Mouse (Mus musculus) liver, adult 2 months (tissue): ENCODE data around the gene Hsh2d. TPM values are rescaled to one million over a fixed set of nuclear protein-coding genes. Genes with fewer than 3 reads are reported as not detected.
A peak's percentile ranks its signal among the peaks of the same experiment; 100 is the strongest.

Experiments
- DNase-seq: peaks from one replicate; pipeline ENCODE4 v3.0.0-alpha.2; 2011; ENCODE audit warnings: low read depth, low spot score; ENCODE audit errors: extremely low read depth
- H3K27ac ChIP-seq: fragments of 200-500 bp; replicated peaks from 2 replicates; pipeline ENCODE4 v1.5.1; 2012; ENCODE audit warnings: low read depth, mild to moderate bottlenecking, control low read depth, inconsistent platforms, low read length; ENCODE audit not compliant: insufficient read depth
- H3K27me3 ChIP-seq: fragments of 200-500 bp; 2 replicates; pipeline ENCODE4 v1.6.1; 2012; ENCODE audit warnings: mild to moderate bottlenecking, moderate library complexity, low read length, inconsistent platforms; ENCODE audit not compliant: control insufficient read depth, insufficient read depth
- H3K36me3 ChIP-seq: fragments of 200-500 bp; 2 replicates; pipeline ENCODE4 v1.6.1; 2012; ENCODE audit warnings: low read length, inconsistent platforms; ENCODE audit not compliant: control insufficient read depth, insufficient read depth
- H3K4me1 ChIP-seq: fragments of 200-500 bp; 2 replicates; pipeline ENCODE4 v1.6.1; 2011; ENCODE audit warnings: low read length; ENCODE audit not compliant: control insufficient read depth, insufficient read depth
- H3K4me3 ChIP-seq: fragments of 200-500 bp; 2 replicates; pipeline ENCODE4 v1.5.1; 2011; ENCODE audit warnings: low read depth, mild to moderate bottlenecking, control low read depth, low read length, moderate library complexity; ENCODE audit not compliant: insufficient read depth
- H3K79me2 ChIP-seq: fragments of 200-500 bp; 2 replicates; pipeline ENCODE4 v1.6.1; 2012; ENCODE audit warnings: inconsistent platforms, mild to moderate bottlenecking, low read length, moderate library complexity; ENCODE audit not compliant: control insufficient read depth, insufficient read depth
- H3K9ac ChIP-seq: fragments of 200-500 bp; 2 replicates; pipeline ENCODE4 v1.6.1; 2012; ENCODE audit warnings: low read depth, mild to moderate bottlenecking, control low read depth, inconsistent platforms, low read length
- CTCF ChIP-seq: fragments of 200-500 bp; IDR thresholded peaks from 2 replicates; pipeline ENCODE4 v1.5.1; 2011; ENCODE audit warnings: low read depth, low read length, control low read depth
- POLR2A ChIP-seq: fragments of 200-500 bp; IDR thresholded peaks from 2 replicates; pipeline ENCODE4 v1.6.1; 2011; ENCODE audit warnings: low read length, control low read depth; ENCODE audit not compliant: insufficient read depth; ENCODE audit errors: extremely low read depth
- WGBS: fragments of 180-500 bp; shearing (Covaris S2); methylation state at CpG from one replicate; pipeline ENCODE4 v1.1.7; 2018; 5-methylcytosine and 5-hydroxymethylcytosine counted together
- polyA plus RNA-seq: library from polyadenylated mRNA; depleted of rRNA; stranded (reverse); fragments of >200 nt; gene quantifications from 2 replicates; pipeline ENCODE4 v1.2.3, GENCODE M21; 2012
- total RNA-seq: library from RNA; depleted of rRNA; stranded (reverse); fragments of >200 nt; gene quantifications from 2 replicates; pipeline ENCODE4 v1.2.3, GENCODE M21; 2014

Hsh2d gene
- total and polyA plus RNA-seq, 2 experiments = 0.11 to 0.18 TPM

GRCm38 (mm10) chr8:72158726-72159125, 30.7 kb upstream of the Hsh2d start:
- WGBS = 74% methylated on average over 3 of the region's 3 CpGs
- peaks cover 22% of the 10 kb centered on the region; the same call in 1 of the 2 replicates for H3K79me2 ChIP-seq
- no peak overlapping the region for H3K27ac ChIP-seq
- H3K4me1 ChIP-seq = peaks cover 13% of the 10 kb centered on the region
- no peaks in the 10 kb centered on the region for H3K27me3 ChIP-seq
- TF ChIP-seq CTCF (no peak), POLR2A (no peak)
- H3K4me3 ChIP-seq = no peak overlapping the region
- no peak overlapping the region for H3K9ac ChIP-seq
- no peak for DNase-seq
- H3K36me3 ChIP-seq = no peaks in the 10 kb centered on the region; the same call in 1 of the 2 replicates

- TF ChIP-seq POLR2A = no peak
- no peak for TF ChIP-seq CTCF
- H3K4me1 ChIP-seq = peaks cover 11% of the 10 kb centered on the region
Observed at GRCm38 (mm10) chr8:72160007-72160406, 29.4 kb upstream of the Hsh2d start.

GRCm38 (mm10) chr8:72160707-72161697, 28.4 kb upstream of the Hsh2d start, which contains the start of gene Rab8a:
Gene Rab8a (plus strand): TSS chr8:72161200.
- peaks cover 31% of the 10 kb centered on the region; the same call in 1 of the 2 replicates for H3K79me2 ChIP-seq
- H3K27me3 ChIP-seq = no peaks in the 10 kb centered on the region
- peak within 1 kb of the TSS; percentile 90 for H3K4me3 ChIP-seq
- peak within 1 kb of the TSS; percentile 91 for H3K9ac ChIP-seq
- TF ChIP-seq CTCF (no peak), POLR2A (peak; percentile 81; the same call in 1 of the 2 replicates)
- DNase-seq = peak; percentile 99
- H3K4me1 ChIP-seq = peaks cover 11% of the 10 kb centered on the region
- peak within 1 kb of the TSS; percentile 87 for H3K27ac ChIP-seq
- WGBS = under 1% methylated on average over 82 of the region's 82 CpGs
- H3K36me3 ChIP-seq = peaks cover 3% of the 10 kb centered on the region; the same call in 1 of the 2 replicates

More at GRCm38 (mm10) chr8:72160007-72160406, 29.4 kb upstream of the Hsh2d start:
- Histone ChIP-seq H3K9ac (no peak overlapping the region), H3K4me3 (peak overlapping the region; percentile 80; the same call in 1 of the 2 replicates), H3K79me2 (peaks cover 24% of the 10 kb centered on the region; the same call in 1 of the 2 replicates), H3K36me3 (peaks cover 3% of the 10 kb centered on the region; the same call in 1 of the 2 replicates), H3K27me3 (no peaks in the 10 kb centered on the region), H3K27ac (no peak overlapping the region)
- DNase-seq = no peak
- 39% methylated on average over 3 of the region's 3 CpGs for WGBS

GRCm38 (mm10) chr8:72162821-72163220, 26.6 kb upstream of the Hsh2d start:
- Histone ChIP-seq H3K36me3 (peaks cover 3% of the 10 kb centered on the region; the same call in 1 of the 2 replicates), H3K79me2 (peaks cover 29% of the 10 kb centered on the region; the same call in 1 of the 2 replicates), H3K4me1 (peaks cover 11% of the 10 kb centered on the region), H3K27ac (no peak overlapping the region), H3K9ac (no peak overlapping the region), H3K27me3 (no peaks in the 10 kb centered on the region), H3K4me3 (no peak overlapping the region)
- DNase-seq = no peak
- TF ChIP-seq CTCF = no peak
- no peak for TF ChIP-seq POLR2A

GRCm38 (mm10) chr8:72169098-72169668, 20.3 kb upstream of the Hsh2d start:
- peak; percentile 28 for DNase-seq
- peak overlapping the region; percentile 89 for H3K27ac ChIP-seq
- no peak overlapping the region for H3K4me3 ChIP-seq
- WGBS = 84% methylated on average over 3 of the region's 3 CpGs
- no peaks in the 10 kb centered on the region for H3K27me3 ChIP-seq
- TF ChIP-seq POLR2A = no peak
- TF ChIP-seq CTCF = no peak
- H3K36me3 ChIP-seq = peaks cover 31% of the 10 kb centered on the region
- H3K9ac ChIP-seq = no peak overlapping the region
- peaks cover 8% of the 10 kb centered on the region for H3K4me1 ChIP-seq
- peaks cover 9% of the 10 kb centered on the region; the same call in 1 of the 2 replicates for H3K79me2 ChIP-seq
